Mouse (Mus musculus) retina, adult 2 months (tissue): ENCODE measurements around the gene Lekr1.
A peak's percentile ranks its signal among the peaks of the same experiment; 100 is the strongest.

ENCODE experiments used
- DNase-seq: peaks from one replicate; pipeline ENCODE4 v3.0.0-alpha.2; 2012; ENCODE audit warnings: low read depth, low spot score

Gene Lekr1

GRCm38 (mm10) chr3:65665977-65666766 lies at the start of gene Lekr1:
TSS of gene Lekr1 (plus strand) at chr3:65666228.
- peak; percentile 70 for DNase-seq

- DNase-seq = no peak
Measured at GRCm38 (mm10) chr3:65617507-65617906, 48.5 kb upstream of the Lekr1 start.

- no peak for DNase-seq
Measured at GRCm38 (mm10) chr3:65619340-65619739, 46.7 kb upstream of the Lekr1 start.

- DNase-seq = no peak
Measured at GRCm38 (mm10) chr3:65623057-65623456, 43.0 kb upstream of the Lekr1 start.

- no peak for DNase-seq
Measured at GRCm38 (mm10) chr3:65625496-65626289, 40.3 kb upstream of the Lekr1 start.

GRCm38 (mm10) chr3:65626290-65626914 lies 39.6 kb upstream of the Lekr1 start:
- no peak for DNase-seq

GRCm38 (mm10) chr3:65627021-65627706 lies 38.9 kb upstream of the Lekr1 start:
- no peak for DNase-seq

GRCm38 (mm10) chr3:65627707-65628028 lies 38.4 kb upstream of the Lekr1 start:
- DNase-seq = no peak

GRCm38 (mm10) chr3:65629565-65630112 lies 36.4 kb upstream of the Lekr1 start:
- no peak for DNase-seq

GRCm38 (mm10) chr3:65633604-65634003 lies 32.4 kb upstream of the Lekr1 start:
- DNase-seq = no peak

GRCm38 (mm10) chr3:65635983-65636382 lies 30.0 kb upstream of the Lekr1 start:
- DNase-seq = no peak

- DNase-seq = no peak
Measured at GRCm38 (mm10) chr3:65637313-65637712, 28.7 kb upstream of the Lekr1 start.

- DNase-seq = no peak
Measured at GRCm38 (mm10) chr3:65638896-65639295, 27.1 kb upstream of the Lekr1 start.

- DNase-seq = no peak
Measured at GRCm38 (mm10) chr3:65639454-65640014, 26.5 kb upstream of the Lekr1 start.

GRCm38 (mm10) chr3:65642959-65643358 lies 23.1 kb upstream of the Lekr1 start:
- no peak for DNase-seq

- DNase-seq = no peak
Measured at GRCm38 (mm10) chr3:65643654-65644053, 22.4 kb upstream of the Lekr1 start.

GRCm38 (mm10) chr3:65647592-65647991 lies 18.4 kb upstream of the Lekr1 start:
- DNase-seq = no peak

GRCm38 (mm10) chr3:65648913-65649312 lies 17.1 kb upstream of the Lekr1 start:
- no peak for DNase-seq

GRCm38 (mm10) chr3:65650156-65650815 lies 15.7 kb upstream of the Lekr1 start:
- no peak for DNase-seq

GRCm38 (mm10) chr3:65654541-65655206 lies 11.4 kb upstream of the Lekr1 start:
- no peak for DNase-seq
